Mouse (Mus musculus) forebrain, embryonic 13.5 days (tissue): ENCODE measurements around the gene Ehbp1. TPM values are rescaled to one million over a fixed set of nuclear protein-coding genes. Genes with fewer than 3 reads are reported as not detected.

Experiments used
- ATAC-seq: fragments of 200-750 bp; cut with Nextera tagmentation; 2 replicates; pipeline ENCODE4 v1.8.0; 2017
- H3K27ac ChIP-seq: fragments of 300-500 bp; sonication (generic); 2 replicates; pipeline ENCODE4 v1.5.1; 2015; ENCODE audit warnings: inconsistent platforms, mild to moderate bottlenecking, moderate library complexity
- H3K27me3 ChIP-seq: fragments of 300-500 bp; sonication (generic); 2 replicates; pipeline ENCODE4 v1.6.1; 2015; ENCODE audit warnings: mild to moderate bottlenecking, inconsistent platforms
- H3K36me3 ChIP-seq: fragments of 300-500 bp; sonication (generic); 2 replicates; pipeline ENCODE4 v1.6.1; 2015; ENCODE audit warnings: mild to moderate bottlenecking, inconsistent platforms; ENCODE audit not compliant: poor library complexity, severe bottlenecking
- H3K4me1 ChIP-seq: fragments of 300-500 bp; sonication (generic); 2 replicates; pipeline ENCODE4 v1.6.1; 2015; ENCODE audit warnings: inconsistent platforms
- H3K4me2 ChIP-seq: fragments of 300-500 bp; sonication (generic); 2 replicates; pipeline ENCODE4 v1.6.1; 2015; ENCODE audit warnings: inconsistent platforms, mild to moderate bottlenecking, moderate library complexity
- H3K4me3 ChIP-seq: fragments of 300-500 bp; sonication (generic); 2 replicates; pipeline ENCODE4 v1.5.1; 2015; ENCODE audit warnings: mild to moderate bottlenecking, inconsistent platforms
- H3K9ac ChIP-seq: fragments of 300-500 bp; sonication (generic); 2 replicates; pipeline ENCODE4 v1.6.1; 2015; ENCODE audit warnings: mild to moderate bottlenecking, inconsistent platforms
- H3K9me3 ChIP-seq: fragments of 300-500 bp; sonication (generic); replicated peaks from 2 replicates; pipeline ENCODE4 v1.6.1; 2016; ENCODE audit warnings: inconsistent platforms
- WGBS: fragments of 180-500 bp; shearing (Covaris S2); methylation state at CpG from one replicate; pipeline ENCODE4 v1.1.7; 2015; 5-methylcytosine and 5-hydroxymethylcytosine counted together
- polyA plus RNA-seq: library from polyadenylated mRNA; unstranded; fragments of >200 nt; fragmentation: Nextera tagmentation; extraction: Ambion mirVana; gene quantifications from 2 replicates; pipeline ENCODE4 v1.2.1, GENCODE M21; 2015

The Ehbp1 gene
- polyA plus RNA-seq, 1 experiment from 2014 or later, result 14.6 TPM

DNA sequence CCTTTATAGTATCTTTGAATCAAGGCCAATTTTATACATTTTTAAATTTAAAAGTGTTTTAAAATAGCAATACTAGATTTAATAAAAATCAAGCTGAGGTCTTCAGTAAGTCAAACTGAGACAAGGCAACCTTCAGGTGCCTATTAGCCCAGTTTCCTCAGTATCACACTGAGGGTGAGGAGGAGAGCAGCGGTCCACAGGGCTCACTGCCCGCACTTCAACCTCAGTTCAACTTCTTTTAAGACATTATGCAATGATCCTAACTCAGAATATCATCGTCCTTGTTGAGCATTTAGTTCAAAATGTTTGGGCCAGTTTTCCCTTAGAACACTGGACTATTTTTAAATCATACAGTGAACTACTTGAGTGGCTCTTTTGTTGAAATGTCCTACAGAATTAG, 70.2 kb downstream of the Ehbp1 start:
- Histone ChIP-seq H3K9ac (no peak overlapping the region), H3K36me3 (peaks cover 11% of the 10 kb centered on the region), H3K9me3 (no peaks in the 10 kb centered on the region), H3K4me3 (no peak overlapping the region), H3K4me2 (no peak overlapping the region), H3K27ac (no peak overlapping the region), H3K4me1 (no peaks in the 10 kb centered on the region), H3K27me3 (no peaks in the 10 kb centered on the region)
- 82% methylated on average over 3 of the region's 3 CpGs for WGBS
- no peak for ATAC-seq

- no peak overlapping the region for H3K4me3 ChIP-seq
- no peak overlapping the region for H3K27ac ChIP-seq
- no peaks in the 10 kb centered on the region for H3K36me3 ChIP-seq
- no peak overlapping the region for H3K9ac ChIP-seq
- ATAC-seq, result no peak
- H3K4me2 ChIP-seq, result no peak overlapping the region
- H3K27me3 ChIP-seq, result no peaks in the 10 kb centered on the region
- H3K4me1 ChIP-seq, result no peaks in the 10 kb centered on the region
- WGBS, result 89% methylated on average over 4 of the region's 4 CpGs
- no peaks in the 10 kb centered on the region for H3K9me3 ChIP-seq
Measured at GRCm38 (mm10) chr11:22269643-22270042, 72.4 kb downstream of the Ehbp1 start.

GRCm38 (mm10) chr11:22269173-22269572, 72.9 kb downstream of the Ehbp1 start:
- Histone ChIP-seq H3K9me3 (no peaks in the 10 kb centered on the region), H3K27ac (no peak overlapping the region), H3K36me3 (no peaks in the 10 kb centered on the region), H3K4me1 (no peaks in the 10 kb centered on the region), H3K9ac (no peak overlapping the region), H3K4me2 (no peak overlapping the region), H3K4me3 (no peak overlapping the region), H3K27me3 (no peaks in the 10 kb centered on the region)
- no peak for ATAC-seq
- WGBS, result 84% methylated on average over 3 of the region's 3 CpGs

GRCm38 (mm10) chr11:22267014-22267413, 75.1 kb downstream of the Ehbp1 start:
- no peak overlapping the region for H3K4me3 ChIP-seq
- no peak overlapping the region for H3K27ac ChIP-seq
- H3K27me3 ChIP-seq, result no peaks in the 10 kb centered on the region
- no peak for ATAC-seq
- H3K4me1 ChIP-seq, result no peaks in the 10 kb centered on the region
- H3K9me3 ChIP-seq, result no peaks in the 10 kb centered on the region; the same call in 1 of the 2 replicates
- H3K9ac ChIP-seq, result no peak overlapping the region
- H3K36me3 ChIP-seq, result no peaks in the 10 kb centered on the region
- H3K4me2 ChIP-seq, result no peak overlapping the region

- H3K9ac ChIP-seq, result no peak overlapping the region
- WGBS, result 98% methylated on average over 1 of the region's 1 CpGs
- H3K27me3 ChIP-seq, result no peaks in the 10 kb centered on the region
- no peaks in the 10 kb centered on the region for H3K36me3 ChIP-seq
- H3K4me3 ChIP-seq, result no peak overlapping the region
- no peak for ATAC-seq
- no peak overlapping the region for H3K4me2 ChIP-seq
- H3K27ac ChIP-seq, result no peak overlapping the region
- 0 out of 2 replicates have a peak, but pooled peaks cover under 1% of the 10 kb centered on the region for H3K9me3 ChIP-seq
- H3K4me1 ChIP-seq, result no peaks in the 10 kb centered on the region
Measured at GRCm38 (mm10) chr11:22255418-22255817, 86.7 kb downstream of the Ehbp1 start.

DNA sequence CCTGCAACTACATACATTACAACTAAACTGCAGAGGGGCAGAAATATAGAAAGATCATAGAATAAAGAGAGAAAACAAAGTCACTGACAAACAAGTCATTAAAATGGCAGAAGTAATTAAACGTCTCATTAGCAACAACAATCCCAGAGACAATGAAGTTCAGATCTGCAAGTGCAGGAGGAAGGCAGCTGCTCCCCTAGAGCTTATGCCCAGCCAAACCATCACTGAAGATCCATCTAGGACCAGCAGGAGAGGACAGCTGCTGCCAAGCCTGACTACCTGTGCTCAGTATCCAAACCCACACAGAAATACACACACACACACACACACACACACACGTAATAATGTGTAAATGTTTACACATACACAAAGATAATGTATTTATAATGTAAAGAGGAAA, 92.7 kb downstream of the Ehbp1 start:
- 61% methylated on average over 2 of the region's 2 CpGs for WGBS
- no peak overlapping the region for H3K27ac ChIP-seq

GRCm38 (mm10) chr11:22247736-22248135, 94.4 kb downstream of the Ehbp1 start:
- no peak overlapping the region for H3K4me3 ChIP-seq
- 73% methylated on average over 4 of the region's 4 CpGs for WGBS
- 0 out of 2 replicates have a peak, but pooled peaks cover 6% of the 10 kb centered on the region for H3K4me1 ChIP-seq
- no peaks in the 10 kb centered on the region for H3K36me3 ChIP-seq
- H3K27ac ChIP-seq, result no peak overlapping the region
- no peak overlapping the region for H3K4me2 ChIP-seq
- no peak for ATAC-seq
- H3K27me3 ChIP-seq, result no peaks in the 10 kb centered on the region
- H3K9me3 ChIP-seq, result 0 out of 2 replicates have a peak, but pooled peaks cover 3% of the 10 kb centered on the region
- H3K9ac ChIP-seq, result no peak overlapping the region

More for the DNA sequence above, 92.7 kb downstream of the Ehbp1 start:
- no peak overlapping the region for H3K4me3 ChIP-seq
- no peaks in the 10 kb centered on the region for H3K27me3 ChIP-seq
- H3K9me3 ChIP-seq, result 0 out of 2 replicates have a peak, but pooled peaks cover 3% of the 10 kb centered on the region
- 0 out of 2 replicates have a peak, but pooled peaks cover 6% of the 10 kb centered on the region for H3K4me1 ChIP-seq
- H3K9ac ChIP-seq, result no peak overlapping the region
- H3K36me3 ChIP-seq, result no peaks in the 10 kb centered on the region
- no peak overlapping the region for H3K4me2 ChIP-seq
- ATAC-seq, result no peak

DNA sequence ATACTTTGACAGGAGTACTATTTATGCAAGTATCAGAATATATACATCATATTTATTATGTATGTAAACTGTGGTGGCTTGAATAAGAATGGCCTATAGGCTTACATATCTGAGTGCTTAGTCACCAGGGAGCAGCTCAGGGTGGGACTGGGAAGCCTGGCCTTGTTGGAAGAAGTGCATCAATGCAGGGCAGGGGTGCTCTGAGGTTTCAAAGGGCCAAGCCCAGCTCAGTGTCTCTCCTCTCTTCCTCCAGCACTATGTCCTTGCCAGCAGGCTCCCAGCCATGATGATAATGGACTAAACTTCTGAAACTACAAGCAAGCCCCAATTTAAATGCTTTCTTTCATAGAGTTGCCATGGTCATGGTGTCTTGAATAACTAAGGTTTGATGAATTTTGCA, 95.0 kb downstream of the Ehbp1 start:
- H3K4me1 ChIP-seq, result 0 out of 2 replicates have a peak, but pooled peaks cover 6% of the 10 kb centered on the region
- no peak overlapping the region for H3K9ac ChIP-seq
- H3K27ac ChIP-seq, result no peak overlapping the region
- no peak overlapping the region for H3K4me3 ChIP-seq
- H3K27me3 ChIP-seq, result no peaks in the 10 kb centered on the region
- 0 out of 2 replicates have a peak, but pooled peaks cover 3% of the 10 kb centered on the region for H3K9me3 ChIP-seq
- no peaks in the 10 kb centered on the region for H3K36me3 ChIP-seq
- H3K4me2 ChIP-seq, result no peak overlapping the region
- ATAC-seq, result no peak

DNA sequence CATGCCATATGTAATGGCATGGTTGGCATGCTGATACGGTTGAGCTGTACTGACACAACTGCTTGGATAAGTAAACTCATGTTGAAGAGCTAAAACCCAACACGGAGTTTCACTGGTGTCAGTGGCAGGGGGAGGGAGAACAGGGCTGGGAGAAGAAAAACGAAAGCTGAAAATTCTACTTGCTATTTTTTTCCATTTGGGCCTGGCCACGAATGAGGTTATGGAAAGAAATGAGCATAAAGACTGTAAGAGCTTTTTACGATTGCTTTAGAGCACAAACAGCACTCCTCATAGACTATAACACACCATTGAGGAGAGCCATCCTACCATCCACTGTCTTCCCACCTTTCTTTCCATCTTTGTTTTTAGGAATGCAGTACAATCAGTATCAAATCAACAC, 106.5 kb downstream of the Ehbp1 start:
- H3K4me1 ChIP-seq, result peaks cover 6% of the 10 kb centered on the region; the same call in 1 of the 2 replicates
- H3K27ac ChIP-seq, result no peak overlapping the region
- no peaks in the 10 kb centered on the region for H3K9me3 ChIP-seq
- H3K9ac ChIP-seq, result no peak overlapping the region
- 95% methylated on average over 5 of the region's 5 CpGs for WGBS
- ATAC-seq, result no peak
- H3K36me3 ChIP-seq, result no peaks in the 10 kb centered on the region
- H3K4me2 ChIP-seq, result no peak overlapping the region
- no peaks in the 10 kb centered on the region for H3K27me3 ChIP-seq
- no peak overlapping the region for H3K4me3 ChIP-seq

- Histone ChIP-seq H3K4me2 (no peak overlapping the region), H3K36me3 (no peaks in the 10 kb centered on the region), H3K9me3 (no peaks in the 10 kb centered on the region), H3K27me3 (no peaks in the 10 kb centered on the region), H3K4me1 (peaks cover 6% of the 10 kb centered on the region; the same call in 1 of the 2 replicates), H3K4me3 (no peak overlapping the region), H3K9ac (no peak overlapping the region), H3K27ac (no peak overlapping the region)
- 43% methylated on average over 1 of the region's 1 CpGs for WGBS
- ATAC-seq, result no peak
Measured at GRCm38 (mm10) chr11:22234739-22235138, 107.4 kb downstream of the Ehbp1 start.

DNA sequence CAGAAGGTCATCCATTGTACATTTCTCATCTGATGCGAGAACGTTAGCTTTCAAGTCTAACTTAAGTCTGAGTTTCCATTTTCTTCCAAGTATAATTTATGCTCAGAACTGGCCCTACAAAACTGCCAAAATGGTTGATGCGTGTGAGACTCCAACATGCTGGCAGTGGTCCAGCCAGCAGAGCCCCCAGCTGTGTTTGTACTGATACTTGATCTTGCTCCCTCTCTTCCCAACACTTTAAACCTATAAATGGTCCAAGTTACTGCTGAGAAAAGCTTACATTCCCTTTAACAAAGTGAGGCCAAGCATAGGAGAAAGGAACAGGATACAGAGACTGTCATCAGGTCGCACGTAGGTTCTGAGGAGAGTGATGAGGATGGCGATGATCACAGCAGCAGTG, 111.2 kb downstream of the Ehbp1 start:
- no peaks in the 10 kb centered on the region for H3K9me3 ChIP-seq
- no peaks in the 10 kb centered on the region for H3K36me3 ChIP-seq
- no peak for ATAC-seq
- H3K27me3 ChIP-seq, result no peaks in the 10 kb centered on the region
- no peak overlapping the region for H3K27ac ChIP-seq
- no peak overlapping the region for H3K9ac ChIP-seq
- no peak overlapping the region for H3K4me2 ChIP-seq
- peaks cover 6% of the 10 kb centered on the region; the same call in 1 of the 2 replicates for H3K4me1 ChIP-seq
- WGBS, result 74% methylated on average over 6 of the region's 6 CpGs
- no peak overlapping the region for H3K4me3 ChIP-seq

DNA sequence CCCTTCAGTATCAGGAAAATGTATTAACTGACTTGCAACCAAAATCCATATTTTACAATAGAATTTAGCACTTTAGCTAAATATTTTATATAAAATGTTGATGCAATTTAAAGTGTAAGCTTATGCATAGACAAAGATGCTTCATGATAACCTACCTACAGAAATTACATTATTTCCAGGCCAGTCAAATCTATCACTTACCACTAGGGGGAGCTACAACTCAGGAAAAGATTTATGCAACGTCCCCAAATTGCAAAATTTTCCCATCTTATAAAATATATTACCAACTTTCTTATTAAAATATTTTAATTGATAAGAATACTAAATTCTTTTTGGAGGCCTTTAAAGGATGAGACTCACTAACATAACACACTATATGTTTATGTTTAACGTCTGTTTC, 116.5 kb downstream of the Ehbp1 start:
- WGBS, result 48% methylated on average over 2 of the region's 2 CpGs
- no peaks in the 10 kb centered on the region for H3K4me1 ChIP-seq
- ATAC-seq, result 0 out of 2 replicates have a peak, but pooled peaks have one; percentile 30

DNA sequence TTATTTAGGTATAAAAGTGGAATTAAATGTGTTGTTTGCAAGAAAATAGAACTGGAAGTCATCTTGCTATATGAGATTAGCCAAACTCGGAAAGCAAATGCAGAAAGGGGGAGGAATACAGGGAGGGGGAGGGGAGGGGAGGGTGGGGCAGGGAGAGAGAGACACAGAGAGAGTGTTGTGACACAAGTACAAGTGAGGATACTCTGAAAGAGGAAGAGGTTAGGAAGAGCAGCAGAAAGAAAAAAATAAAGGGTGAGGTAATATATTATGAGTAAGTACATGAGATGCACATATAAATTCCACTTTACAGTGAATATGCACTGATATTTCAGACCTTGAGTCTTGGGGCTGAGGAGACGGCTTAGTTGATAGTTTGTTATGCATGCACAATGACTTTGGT, 123.9 kb downstream of the Ehbp1 start:
- no peaks in the 10 kb centered on the region for H3K27me3 ChIP-seq
- no peaks in the 10 kb centered on the region for H3K9me3 ChIP-seq
- no peak overlapping the region for H3K9ac ChIP-seq
- ATAC-seq, result no peak
- no peaks in the 10 kb centered on the region for H3K4me1 ChIP-seq
- WGBS, result 67% methylated on average over 2 of the region's 2 CpGs
- no peak overlapping the region for H3K27ac ChIP-seq
- no peaks in the 10 kb centered on the region for H3K36me3 ChIP-seq
- no peak overlapping the region for H3K4me2 ChIP-seq
- H3K4me3 ChIP-seq, result no peak overlapping the region

More for the DNA sequence above, 116.5 kb downstream of the Ehbp1 start:
- no peaks in the 10 kb centered on the region for H3K27me3 ChIP-seq
- H3K9me3 ChIP-seq, result no peaks in the 10 kb centered on the region
- H3K9ac ChIP-seq, result no peak overlapping the region
- no peak overlapping the region for H3K4me3 ChIP-seq
- no peak overlapping the region for H3K4me2 ChIP-seq
- H3K36me3 ChIP-seq, result no peaks in the 10 kb centered on the region
- H3K27ac ChIP-seq, result no peak overlapping the region
